Mouse (Mus musculus): ENCODE measurements around the gene Ptgr1. TPM values are rescaled to one million over a fixed set of nuclear protein-coding genes. Genes with fewer than 3 reads are reported as not detected.
A peak's percentile ranks its signal among the peaks of the same experiment; 100 is the strongest.

Ptgr1 gene
- total and polyA plus RNA-seq, 3 experiments, result 11.7 to 20.6 TPM; not detected in 1

DNA sequence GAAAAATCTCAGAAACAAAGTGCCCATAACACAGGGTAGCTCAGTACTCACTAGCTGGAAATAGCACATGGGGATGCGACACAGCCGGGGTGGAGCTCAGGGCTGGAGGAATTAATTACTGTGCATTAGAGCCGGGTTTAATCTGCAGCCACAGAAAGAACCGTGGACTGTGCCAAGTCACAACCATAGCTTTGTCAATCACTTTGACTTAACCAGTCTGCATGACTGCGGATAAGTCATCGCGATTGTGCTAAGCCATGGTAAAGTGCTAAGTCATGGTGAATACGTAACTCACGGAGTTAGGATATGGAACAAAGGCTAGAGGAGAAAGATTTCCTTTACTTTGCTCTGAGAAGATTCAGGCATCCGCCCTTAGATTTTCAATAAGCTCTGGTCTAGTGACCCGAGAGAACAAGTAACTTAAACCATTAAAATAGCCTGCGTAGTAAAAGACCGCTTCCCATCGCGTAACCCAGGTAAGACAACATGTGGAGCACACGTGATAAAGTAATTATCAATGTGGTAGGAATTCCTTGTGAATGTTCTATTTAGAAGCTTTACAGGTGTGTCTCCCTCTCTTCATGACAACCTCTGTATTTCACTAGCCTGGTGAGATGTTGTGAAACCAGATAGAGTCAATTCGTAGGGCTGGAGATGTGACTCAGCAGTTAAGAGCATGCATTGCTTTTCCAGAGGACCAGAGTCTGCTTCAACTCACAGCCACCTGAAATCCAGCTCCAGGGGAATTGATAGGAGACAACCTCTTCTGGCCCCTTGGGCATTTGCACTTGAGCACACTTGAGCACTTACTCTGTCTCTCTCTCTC lies 3.9 kb upstream of the Ptgr1 start:
- DNase-seq (ENCODE audit: low read depth, low spot score), result peak; percentile 90
- Histone ChIP-seq H3K79me2 (ENCODE audit: control insufficient read depth, insufficient read depth, low read length, poor library complexity) (no peaks in the 10 kb centered on the region), H3K27ac (ENCODE audit: control insufficient read depth, low read depth, low read length) (peak overlapping the region; percentile 61; the same call in 1 of the 2 replicates), H3K4me1 (ENCODE audit: control insufficient read depth in 1 of 2, insufficient read depth in 2 of 2, low read length in 2 of 2) (peaks cover 18 to 36% of the 10 kb centered on the region in 2 experiments), H3K4me3 (ENCODE audit: control insufficient read depth in 1 of 2, insufficient read depth in 1 of 2, low read depth in 2 of 2, low read length in 2 of 2) (peak overlapping the region; percentile 8 to 37), H3K27me3 (ENCODE audit: control insufficient read depth in 1 of 2, insufficient read depth in 2 of 2, low read length in 2 of 2) (no peaks in the 10 kb centered on the region), H3K9me3 (replicated peaks; ENCODE audit: insufficient read depth, low read length) (no peaks in the 10 kb centered on the region), H3K36me3 (ENCODE audit: control insufficient read depth in 1 of 2, insufficient read depth in 2 of 2, low read length in 2 of 2) (peaks cover 0 to 23% of the 10 kb centered on the region in 2 experiments; a peak in 2 of 4 replicates), H3K9ac (ENCODE audit: control insufficient read depth, low read depth, low read length, poor library complexity, severe bottlenecking) (peak overlapping the region; percentile 30)
- peak; percentile 82 for TF ChIP-seq ETS1 (IDR thresholded peaks at IDR 0.05; ENCODE audit: low read depth, low read length)
- TF ChIP-seq POLR2AphosphoS5 (IDR thresholded peaks at IDR 0.05; ENCODE audit: borderline replicate concordance, low read depth, low read length), result no peak
- TF ChIP-seq MEF2A (IDR thresholded peaks at IDR 0.05; ENCODE audit: extremely low read depth, insufficient replicate concordance, low read depth, low read length, poor library complexity, severe bottlenecking), result no peak
- no peak for TF ChIP-seq MYB (IDR thresholded peaks at IDR 0.05; ENCODE audit: low read depth, low read length)
- peak; percentile 92 for TF ChIP-seq GABPA (IDR thresholded peaks at IDR 0.05; ENCODE audit: low read depth, low read length)
- TF ChIP-seq MAFK (IDR thresholded peaks at IDR 0.05; ENCODE audit: borderline replicate concordance, low read depth, low read length), result peak; percentile 64; the same call in 1 of the 2 replicates
- peak; percentile 74 for TF ChIP-seq SIN3A (IDR thresholded peaks at IDR 0.05; ENCODE audit: low read length)
- TF ChIP-seq MXI1 (IDR thresholded peaks at IDR 0.05; ENCODE audit: low read depth, low read length), result peak; percentile 37; the same call in 1 of the 2 replicates
- TF ChIP-seq ZMIZ1 (IDR thresholded peaks at IDR 0.05; ENCODE audit: low read depth, low read length), result no peak
- TF ChIP-seq MAX (IDR thresholded peaks at IDR 0.05; ENCODE audit: low read length), result peak; percentile 64
- TF ChIP-seq RCOR1 (IDR thresholded peaks at IDR 0.05; ENCODE audit: low read depth, low read length), result peak; percentile 69
- TF ChIP-seq TCF12 (IDR thresholded peaks at IDR 0.05; ENCODE audit: low read depth, low read length), result peak; percentile 37; the same call in 1 of the 2 replicates
- TF ChIP-seq TAL1 (IDR thresholded peaks at IDR 0.05; ENCODE audit: low read length), result peak; percentile 20; the same call in 1 of the 2 replicates
- TF ChIP-seq EP300 (IDR thresholded peaks at IDR 0.05; ENCODE audit: low read depth in 1 of 2, low read length in 2 of 2), result peak; percentile 2 to 70; a peak in 3 of 4 replicates
- TF ChIP-seq MYC (IDR thresholded peaks at IDR 0.05; ENCODE audit: low read depth, low read length), result peak; percentile 54; the same call in 1 of the 2 replicates
- TF ChIP-seq GATA1 (IDR thresholded peaks at IDR 0.05; ENCODE audit: low read depth, low read length), result peak; percentile 55

DNA sequence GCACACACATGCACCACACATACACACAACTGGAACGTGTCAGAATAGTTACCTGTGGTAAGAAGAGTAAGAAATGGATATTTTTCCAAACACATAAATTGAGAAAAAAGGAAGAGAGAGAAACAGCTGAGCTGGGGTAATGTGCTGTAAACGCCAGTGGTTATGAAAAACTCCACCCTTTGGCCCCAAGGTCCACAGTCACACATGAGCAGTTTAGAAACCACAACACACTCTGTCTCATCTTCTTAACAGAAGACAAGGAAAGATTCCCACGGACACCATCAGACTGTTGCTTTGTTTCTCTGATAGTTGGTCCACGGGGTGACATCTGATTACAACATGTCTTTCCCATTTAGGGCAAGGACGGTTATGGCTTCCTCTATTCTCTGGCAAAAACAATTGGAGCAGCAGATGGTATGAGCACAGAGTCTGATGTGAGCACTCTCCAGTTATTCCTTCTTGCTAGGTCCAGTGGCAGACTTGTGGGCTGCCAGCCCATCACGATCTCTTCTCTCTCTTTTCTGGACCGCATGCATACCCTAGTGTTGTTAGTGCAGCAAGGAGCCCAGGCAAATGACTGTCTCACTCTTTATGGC lies 2.5 kb upstream of the Ptgr1 start:
- H3K4me3 ChIP-seq (ENCODE audit: control insufficient read depth in 1 of 2, insufficient read depth in 1 of 2, low read depth in 2 of 2, low read length in 2 of 2), result peak overlapping the region in 1 of 2 experiments; percentile 6; a peak in 1 of 4 replicates
- peak; percentile 68 for DNase-seq (ENCODE audit: low read depth, low spot score)
- H3K9me3 ChIP-seq (replicated peaks; ENCODE audit: insufficient read depth, low read length), result no peaks in the 10 kb centered on the region
- no peaks in the 10 kb centered on the region for H3K27me3 ChIP-seq (ENCODE audit: control insufficient read depth in 1 of 2, insufficient read depth in 2 of 2, low read length in 2 of 2)
- peak overlapping the region; percentile 61 for H3K27ac ChIP-seq (ENCODE audit: control insufficient read depth, low read depth, low read length)
- 0 out of 2 replicates have a peak, but pooled peaks have one; percentile 3 for TF ChIP-seq MAX (IDR thresholded peaks at IDR 0.05; ENCODE audit: low read length)
- TF ChIP-seq POLR2A (IDR thresholded peaks at IDR 0.05; ENCODE audit: control insufficient read depth in 1 of 2, insufficient read depth in 1 of 2, low read depth in 1 of 2, low read length in 2 of 2, poor library complexity in 1 of 2), result no peak
- peak in 1 of 2 experiments; percentile 49; a peak in 2 of 4 replicates for TF ChIP-seq EP300 (IDR thresholded peaks at IDR 0.05; ENCODE audit: low read depth in 1 of 2, low read length in 2 of 2)
- TF ChIP-seq E2F4 (IDR thresholded peaks at IDR 0.05; ENCODE audit: borderline replicate concordance, low read depth, low read length), result no peak
- no peak for TF ChIP-seq TAL1 (IDR thresholded peaks at IDR 0.05; ENCODE audit: low read length)
- no peak for TF ChIP-seq RAD21 (IDR thresholded peaks at IDR 0.05; ENCODE audit: low read depth, low read length)
- no peak for TF ChIP-seq ZMIZ1 (IDR thresholded peaks at IDR 0.05; ENCODE audit: low read depth, low read length)
- TF ChIP-seq KAT2A (conservative IDR thresholded peaks at IDR 0.05; ENCODE audit: low read depth, low read length), result no peak
- peak; percentile 61; the same call in 1 of the 2 replicates for TF ChIP-seq ETS1 (IDR thresholded peaks at IDR 0.05; ENCODE audit: low read depth, low read length)
- no peak for TF ChIP-seq POLR2AphosphoS2 (IDR thresholded peaks at IDR 0.05; ENCODE audit: low read length)
- TF ChIP-seq SIN3A (IDR thresholded peaks at IDR 0.05; ENCODE audit: low read length), result peak; percentile 21; the same call in 1 of the 2 replicates
- no peak for TF ChIP-seq CTCF (IDR thresholded peaks at IDR 0.05 in 2 of 3, conservative IDR thresholded peaks at IDR 0.05 in 1 of 3; ENCODE audit: control insufficient read depth in 1 of 3, insufficient read depth in 1 of 3, low read depth in 2 of 3, low read length in 3 of 3, poor library complexity in 1 of 3, severe bottlenecking in 1 of 3)
- no peak for TF ChIP-seq HCFC1 (IDR thresholded peaks at IDR 0.05; ENCODE audit: low read depth, low read length)
- H3K79me2 ChIP-seq (ENCODE audit: control insufficient read depth, insufficient read depth, low read length, poor library complexity), result no peaks in the 10 kb centered on the region; the same call in 1 of the 2 replicates
- peaks cover 18 to 38% of the 10 kb centered on the region in 2 experiments for H3K4me1 ChIP-seq (ENCODE audit: control insufficient read depth in 1 of 2, insufficient read depth in 2 of 2, low read length in 2 of 2)
- H3K36me3 ChIP-seq (ENCODE audit: control insufficient read depth in 1 of 2, insufficient read depth in 2 of 2, low read length in 2 of 2), result peaks cover 0 to 29% of the 10 kb centered on the region in 2 experiments; a peak in 2 of 4 replicates
- peak overlapping the region; percentile 42 for H3K9ac ChIP-seq (ENCODE audit: control insufficient read depth, low read depth, low read length, poor library complexity, severe bottlenecking)
